ENCODE assay signal across 8 mouse cellular contexts in the genomic region with DNA sequence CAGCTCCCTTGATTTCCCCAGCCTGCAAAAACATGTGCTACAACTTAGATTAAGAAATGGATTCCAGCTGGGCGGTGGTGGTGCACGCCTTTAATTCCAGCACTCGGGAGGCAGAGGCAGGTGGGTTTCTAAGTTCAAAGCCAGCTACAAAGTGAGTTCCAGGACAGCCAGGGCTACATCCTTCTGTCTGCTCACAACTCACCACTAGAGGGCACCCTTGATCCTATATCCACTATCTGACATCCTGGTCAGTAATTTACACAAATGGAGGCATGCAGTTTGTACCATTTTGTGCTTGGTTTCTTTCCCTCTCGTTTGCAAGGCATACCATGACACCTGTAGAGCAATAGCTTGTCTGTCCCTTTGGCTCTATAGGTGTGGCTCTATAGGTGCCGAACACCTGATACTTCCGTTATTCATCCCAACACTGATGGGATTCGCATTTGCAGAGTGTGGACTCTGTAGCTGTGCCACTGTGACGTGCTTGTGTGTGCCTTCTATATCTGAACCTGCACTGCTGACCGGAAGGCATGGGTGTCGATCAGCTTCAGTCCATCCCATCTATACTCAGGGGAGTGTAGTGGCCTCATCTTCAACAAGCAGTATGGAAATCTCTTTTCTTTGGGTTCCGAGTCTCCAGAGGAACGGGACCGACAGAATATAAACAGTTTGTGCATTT.
A peak's percentile ranks its signal among the peaks of the same experiment; 100 is the strongest.
DNase-seq lines count a peak whose midpoint lies in the region; ATAC-seq and TF ChIP-seq lines count a peak whose summit lies in the region.

No protein-coding gene starts in this region.

- no peaks in the 10 kb centered on the region for H3K9me3 ChIP-seq in intestine, postnatal 0 days (ENCODE audit: control insufficient read depth)
- H3K9me3 ChIP-seq in midbrain, postnatal 0 days (ENCODE audit: low read length), result no peaks in the 10 kb centered on the region

- no peak overlapping the region for H3K27ac ChIP-seq in intestine, postnatal 0 days (ENCODE audit: low read depth, low read length)
- H3K27ac ChIP-seq in midbrain, postnatal 0 days (ENCODE audit: low read depth, low read length), result no peak overlapping the region

- intact Hi-C loops in left cerebral cortex, postnatal 4 days (cut with DNase I), result loop anchor here (2.0 kb wide), 1 partner anchor 163 kb away; no protein-coding TSS in a partner anchor

- WGBS in intestine, postnatal 0 days, result 64% methylated on average over 13 of the region's 13 CpGs
- 69% methylated on average over 13 of the region's 13 CpGs for WGBS in midbrain, postnatal 0 days

- H3K9ac ChIP-seq in intestine, postnatal 0 days (ENCODE audit: low read depth, low read length), result no peak overlapping the region
- H3K9ac ChIP-seq in midbrain, postnatal 0 days (replicated peaks; ENCODE audit: low read length, poor library complexity, severe bottlenecking), result no peak overlapping the region

- TF ChIP-seq CTCF in intestine, postnatal 0 days (IDR thresholded peaks at IDR 0.05; ENCODE audit: low read depth), result peak; percentile 95
- peak; percentile 94 for TF ChIP-seq CTCF in midbrain, postnatal 0 days (IDR thresholded peaks at IDR 0.05)

- ATAC-seq in intestine, postnatal 0 days, result no peak
- peak; percentile 70 for ATAC-seq in midbrain, postnatal 0 days (ENCODE audit: low FRiP score)

- DNase-seq in urinary bladder, postnatal 25 days (ENCODE audit: low spot score), result peak; percentile 68
- no peak for DNase-seq in urinary bladder, postnatal 4 days (ENCODE audit: low spot score in 2 of 2)
- DNase-seq in cerebellum, adult 9-10 months, result peak; percentile 82
- DNase-seq in frontal cortex, postnatal 25 days (ENCODE audit: low spot score in 2 of 2), result peak; percentile 39 to 71
- peak; percentile 75 for DNase-seq in left cerebral cortex, postnatal 4 days
- DNase-seq in midbrain, postnatal 0 days (ENCODE audit: low spot score), result peak; percentile 88
- DNase-seq in spleen, postnatal 4 days (ENCODE audit: low spot score in 2 of 2), result peak; percentile 61 to 85

- no peaks in the 10 kb centered on the region for H3K27me3 ChIP-seq in intestine, postnatal 0 days (replicated peaks; ENCODE audit: control insufficient read depth, insufficient read depth, low read length)
- H3K27me3 ChIP-seq in midbrain, postnatal 0 days (ENCODE audit: insufficient read depth, low read length), result no peaks in the 10 kb centered on the region

- H3K4me1 ChIP-seq in intestine, postnatal 0 days (replicated peaks; ENCODE audit: control insufficient read depth, insufficient read depth, low read length), result no peaks in the 10 kb centered on the region
- H3K4me1 ChIP-seq in midbrain, postnatal 0 days (ENCODE audit: insufficient read depth, low read length), result no peaks in the 10 kb centered on the region

- H3K36me3 ChIP-seq in intestine, postnatal 0 days (ENCODE audit: control insufficient read depth, insufficient read depth), result no peaks in the 10 kb centered on the region
- no peaks in the 10 kb centered on the region for H3K36me3 ChIP-seq in midbrain, postnatal 0 days (ENCODE audit: insufficient read depth, low read length)

- no peak overlapping the region for H3K4me3 ChIP-seq in intestine, postnatal 0 days (ENCODE audit: low read depth, low read length)
- no peak overlapping the region for H3K4me3 ChIP-seq in midbrain, postnatal 0 days (ENCODE audit: low read depth, low read length)

- no peak overlapping the region for H3K4me2 ChIP-seq in intestine, postnatal 0 days (replicated peaks; ENCODE audit: low read depth)
- H3K4me2 ChIP-seq in midbrain, postnatal 0 days (ENCODE audit: low read depth, low read length, poor library complexity, severe bottlenecking), result no peak overlapping the region

Comparison
In these comparisons a context has a peak if more than half of its experiments do, and no peak if none do; other contexts are left out.
1. DNase-seq: peak in urinary bladder, postnatal 25 days (single experiment), cerebellum, adult 9-10 months (single experiment), frontal cortex, postnatal 25 days (2 of 2), left cerebral cortex, postnatal 4 days (single experiment), midbrain, postnatal 0 days (single experiment) and spleen, postnatal 4 days (2 of 2); none in urinary bladder, postnatal 4 days (0 of 2).